Mouse (Mus musculus): ENCODE measurements at regions not wholly inside any gene's neighbourhood (a gene's known extent, or its start where the extent isn't known, plus 50 kb on each side); places are given as distances from the start of the nearest gene placed in this dataset.

- TF ChIP-seq CTCF (conservative IDR thresholded peaks at IDR 0.05; ENCODE audit: insufficient read depth, insufficient read length, low read depth, low read length) = no peak
- TF ChIP-seq POLR2A (IDR thresholded peaks at IDR 0.05; ENCODE audit: low read depth, low read length) = no peak
Observed at GRCm38 (mm10) chr13:52151777-52152176, 305.3 kb downstream of the Gadd45g start.
